Mouse (Mus musculus) liver, embryonic 14.5 days (tissue): Measurements from ENCODE around the gene Gabrr3. TPM values are rescaled to one million over a fixed set of nuclear protein-coding genes. Genes with fewer than 3 reads are reported as not detected.

Source experiments
- ATAC-seq: fragments of 200-750 bp; cut with Nextera tagmentation; 2 replicates; pipeline ENCODE4 v1.8.0; 2017; ENCODE audit warnings: moderate number of reproducible peaks, mild to moderate bottlenecking, moderate library complexity; ENCODE audit not compliant: insufficient read depth
- DNase-seq, 3 experiments: peaks; one replicate each; pipeline ENCODE4 v3.0.0-alpha.2; 2012 to 2013; ENCODE audit warnings: low read depth in 3 of 3, low spot score in 3 of 3
- H3K27ac ChIP-seq: fragments of 300-500 bp; sonication (generic); 2 replicates; pipeline ENCODE4 v1.5.1; 2014; ENCODE audit warnings: moderate library complexity, mild to moderate bottlenecking, control low read depth, inconsistent platforms
- H3K27me3 ChIP-seq: fragments of 300-500 bp; sonication (generic); 2 replicates; pipeline ENCODE4 v1.6.1; 2014; ENCODE audit warnings: mild to moderate bottlenecking, low read length, moderate library complexity; ENCODE audit not compliant: control insufficient read depth, insufficient read depth
- H3K36me3 ChIP-seq: fragments of 300-500 bp; sonication (generic); replicated peaks from 2 replicates; pipeline ENCODE4 v1.6.1; 2014; ENCODE audit warnings: low read depth; ENCODE audit not compliant: control insufficient read depth, insufficient read depth
- H3K4me1 ChIP-seq, 2 experiments: fragments of 200-500 bp in 1 of 2; fragments of 300-500 bp in 1 of 2; sonication (generic) in 1 of 2; replicated peaks; 2 replicates each; pipeline ENCODE4 v1.6.1; 2012 to 2014; ENCODE audit warnings: antibody characterized with exemption in 1 of 2, inconsistent platforms in 1 of 2, low read length in 1 of 2; ENCODE audit not compliant: control insufficient read depth in 2 of 2, insufficient read depth in 2 of 2
- H3K4me2 ChIP-seq: fragments of 300-500 bp; sonication (generic); 2 replicates; pipeline ENCODE4 v1.6.1; 2014; ENCODE audit warnings: low read depth, mild to moderate bottlenecking, control low read depth, moderate library complexity
- H3K4me3 ChIP-seq, 2 experiments: fragments of 200-500 bp in 1 of 2; fragments of 300-500 bp in 1 of 2; sonication (generic) in 1 of 2; 2 replicates each; pipeline ENCODE4 v1.5.1; 2012 to 2014; ENCODE audit warnings: low read depth in 2 of 2, low read length in 2 of 2, mild to moderate bottlenecking in 2 of 2, control low read depth in 1 of 2, inconsistent platforms in 1 of 2, moderate library complexity in 1 of 2; ENCODE audit not compliant: insufficient read depth in 1 of 2
- H3K9ac ChIP-seq: fragments of 300-500 bp; sonication (generic); replicated peaks from 2 replicates; pipeline ENCODE4 v1.6.1; 2014; ENCODE audit warnings: mild to moderate bottlenecking, control low read depth, moderate library complexity
- H3K9me3 ChIP-seq: fragments of 300-500 bp; sonication (generic); 2 replicates; pipeline ENCODE4 v1.6.1; 2016; ENCODE audit warnings: low read length, mixed read lengths; ENCODE audit not compliant: control insufficient read depth
- CTCF ChIP-seq: IDR thresholded peaks from 2 replicates; pipeline ENCODE4 v1.5.1; 2016; ENCODE audit warnings: antibody characterized with exemption, low read depth, control low read depth
- EP300 ChIP-seq: IDR thresholded peaks from 2 replicates; pipeline ENCODE4 v1.6.1; 2016; ENCODE audit warnings: antibody characterized with exemption, low read depth
- WGBS: fragments of 180-500 bp; shearing (Covaris S2); extraction: QIAGEN DNeasy Blood & Tissue Kit; methylation state at CpG from one replicate; pipeline ENCODE4 v1.1.7; 2014; ENCODE audit not compliant: insufficient replicate concordance; 5-methylcytosine and 5-hydroxymethylcytosine counted together
- polyA plus RNA-seq, 2 experiments: library from polyadenylated mRNA; depleted of rRNA in 1 of 2; stranded (reverse) in 1 of 2; unstranded in 1 of 2; fragments of >200 nt; fragmentation: Nextera tagmentation in 1 of 2; extraction: Ambion mirVana in 1 of 2; gene quantifications; 2 replicates each; pipeline versions ENCODE4 v1.2.1 to v1.2.3; 2012 to 2014

Gabrr3 gene
- polyA plus RNA-seq, 2 experiments = not detected

DNA sequence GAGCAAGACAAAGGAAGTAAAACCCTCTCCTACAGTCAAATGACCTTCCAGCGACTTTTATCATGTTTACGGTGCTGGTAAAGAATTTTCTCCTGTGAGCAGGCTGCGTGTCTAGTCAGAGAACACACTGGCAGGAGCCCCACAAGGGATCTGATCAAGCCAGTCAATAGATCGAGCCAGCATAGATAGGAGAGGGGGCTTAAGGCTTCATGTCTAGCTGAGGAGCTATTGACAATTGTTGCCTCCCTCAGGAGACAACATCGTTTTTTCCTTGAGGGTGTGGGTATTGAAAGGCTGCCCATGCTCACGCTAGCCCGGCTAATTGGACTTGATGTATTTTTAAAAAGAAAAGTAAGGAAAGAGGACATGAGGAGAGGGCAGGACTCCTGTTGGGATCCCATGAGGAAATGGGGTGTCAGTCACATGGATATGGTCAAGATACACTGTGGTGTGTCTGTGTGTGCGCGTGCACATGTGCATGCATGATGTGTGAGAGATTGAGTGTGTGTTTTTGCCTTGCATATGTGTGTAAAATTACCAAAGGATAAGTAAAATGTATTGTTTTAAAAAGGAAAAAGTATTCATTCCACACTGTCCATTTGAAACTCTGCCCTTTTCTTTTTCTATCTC is 13.2 kb downstream of the Gabrr3 start:
- H3K9me3 ChIP-seq = no peaks in the 10 kb centered on the region
- H3K36me3 ChIP-seq = no peaks in the 10 kb centered on the region
- DNase-seq (no peak), ATAC-seq (no peak)
- no peaks in the 10 kb centered on the region for H3K4me1 ChIP-seq
- H3K27ac ChIP-seq = no peak overlapping the region
- no peak for TF ChIP-seq CTCF
- no peak for TF ChIP-seq EP300
- no peaks in the 10 kb centered on the region for H3K27me3 ChIP-seq
- WGBS = 44% methylated on average over 9 of the region's 9 CpGs
- H3K4me2 ChIP-seq = no peak overlapping the region
- no peak overlapping the region for H3K4me3 ChIP-seq
- H3K9ac ChIP-seq = no peak overlapping the region

DNA sequence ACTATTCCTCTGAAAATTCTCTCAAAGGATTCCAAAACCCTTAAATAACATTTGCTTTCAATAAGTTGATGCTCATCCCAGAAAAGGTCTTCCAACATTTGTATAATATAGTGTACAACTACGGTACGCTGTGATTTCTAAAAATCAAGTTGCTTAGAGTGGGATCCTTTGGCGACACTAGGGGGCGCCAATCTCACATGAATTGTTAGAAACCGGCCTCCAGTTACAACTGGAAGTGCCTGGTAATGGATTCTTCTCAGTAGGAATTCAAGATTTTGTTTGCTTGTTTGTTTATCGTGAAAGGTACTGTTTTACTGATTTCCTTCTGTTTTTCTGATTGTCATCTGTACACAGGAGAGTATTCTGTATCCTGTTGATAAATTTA is 13.7 kb downstream of the Gabrr3 start:
- Histone ChIP-seq H3K4me1 (no peaks in the 10 kb centered on the region), H3K4me3 (no peak overlapping the region), H3K27me3 (no peaks in the 10 kb centered on the region), H3K36me3 (no peaks in the 10 kb centered on the region), H3K27ac (no peak overlapping the region), H3K4me2 (no peak overlapping the region), H3K9me3 (no peaks in the 10 kb centered on the region), H3K9ac (no peak overlapping the region)
- TF ChIP-seq EP300 (no peak), CTCF (peak; percentile 67)
- peak; percentile 30 to 31 (median 31) for DNase-seq
- WGBS = 16% methylated on average over 6 of the region's 6 CpGs
- no peak for ATAC-seq

DNA sequence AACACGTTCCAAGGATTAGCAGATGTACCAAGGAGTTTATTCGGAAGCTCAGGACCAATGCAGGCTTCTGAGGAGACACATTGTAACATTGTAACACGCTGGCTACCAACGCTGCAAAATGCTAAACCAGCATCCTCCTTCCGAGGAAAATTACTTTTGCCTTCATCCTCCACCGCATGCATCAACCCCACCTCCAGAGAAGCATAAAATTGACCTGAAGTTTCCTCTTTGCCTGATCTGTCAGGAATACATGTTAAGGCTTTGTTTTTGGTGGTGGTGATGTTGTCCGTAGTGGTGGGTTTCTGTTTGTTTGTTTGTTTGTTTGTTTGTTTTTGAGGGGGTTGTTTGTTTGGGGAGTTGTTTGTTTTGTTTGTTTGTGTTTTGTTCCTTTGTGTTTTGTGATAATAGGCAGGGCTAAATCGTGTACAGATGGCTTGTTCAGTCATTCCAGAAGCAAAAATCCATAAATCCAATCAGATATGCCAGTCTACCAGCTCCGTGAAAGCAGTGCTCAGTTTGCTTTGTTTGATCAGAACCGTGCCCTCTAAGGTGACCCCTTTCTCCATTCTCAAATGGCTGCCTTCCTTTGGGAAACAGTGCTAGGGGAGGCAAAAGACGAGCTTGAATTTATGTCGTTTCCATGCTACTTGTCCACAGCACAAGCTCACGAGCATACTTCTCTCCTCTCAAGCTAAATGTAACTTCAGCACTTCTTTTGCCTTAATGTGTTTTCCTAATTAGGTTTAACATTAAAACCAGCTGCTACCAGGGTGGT is 14.6 kb downstream of the Gabrr3 start:
- Histone ChIP-seq H3K27me3 (no peaks in the 10 kb centered on the region), H3K4me1 (no peaks in the 10 kb centered on the region), H3K4me3 (no peak overlapping the region), H3K36me3 (no peaks in the 10 kb centered on the region), H3K27ac (no peak overlapping the region), H3K9ac (no peak overlapping the region), H3K4me2 (no peak overlapping the region), H3K9me3 (no peaks in the 10 kb centered on the region)
- ATAC-seq (no peak), DNase-seq (no peak)
- WGBS = 57% methylated on average over 13 of the region's 13 CpGs
- TF ChIP-seq CTCF (no peak), EP300 (no peak)

DNA sequence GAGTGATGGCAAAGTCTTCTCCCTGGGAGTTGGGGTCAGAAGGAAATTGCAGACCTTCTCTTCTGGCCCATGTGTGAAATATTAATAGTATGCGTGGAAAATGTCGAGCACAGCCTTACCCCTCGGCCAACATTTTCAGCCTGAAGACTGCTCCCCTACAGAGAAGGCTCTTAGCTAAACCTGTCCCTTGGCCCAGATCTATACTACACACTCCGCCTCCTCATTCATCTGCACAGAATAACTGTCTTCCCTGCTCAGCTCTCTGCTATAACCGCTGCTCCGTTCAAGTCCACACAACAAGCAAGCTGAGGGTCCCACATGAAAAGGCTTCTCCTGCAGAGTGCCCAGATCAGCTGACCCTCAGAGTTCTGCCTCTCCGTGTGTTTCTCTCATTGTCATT is 20.8 kb downstream of the Gabrr3 start:
- no peaks in the 10 kb centered on the region for H3K9me3 ChIP-seq
- H3K27me3 ChIP-seq = no peaks in the 10 kb centered on the region
- no peak overlapping the region for H3K4me3 ChIP-seq
- ATAC-seq (no peak), DNase-seq (no peak)
- no peak for TF ChIP-seq EP300
- TF ChIP-seq CTCF = no peak
- WGBS = 59% methylated on average over 7 of the region's 7 CpGs
- H3K9ac ChIP-seq = no peak overlapping the region
- no peaks in the 10 kb centered on the region for H3K36me3 ChIP-seq
- H3K4me2 ChIP-seq = no peak overlapping the region
- H3K27ac ChIP-seq = no peak overlapping the region
- H3K4me1 ChIP-seq = no peaks in the 10 kb centered on the region

DNA sequence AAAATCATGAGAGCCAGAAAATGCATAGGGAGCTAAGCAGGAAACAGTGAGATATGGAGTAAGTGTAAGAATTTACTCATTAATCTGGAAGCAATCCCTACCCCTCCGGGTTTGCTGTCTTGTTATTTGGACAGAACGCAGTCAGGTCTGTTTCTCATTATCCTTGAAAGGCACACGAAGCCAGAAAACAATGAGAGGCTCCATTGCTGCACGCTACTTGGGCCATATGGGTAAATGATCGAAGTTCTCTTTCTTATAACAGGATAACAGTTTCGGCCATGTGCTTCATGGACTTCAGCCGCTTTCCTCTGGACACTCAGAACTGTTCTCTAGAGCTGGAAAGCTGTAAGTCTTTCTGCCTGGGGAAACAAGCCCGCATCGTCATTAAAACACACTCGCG is 26.0 kb downstream of the Gabrr3 start:
- DNase-seq (no peak), ATAC-seq (no peak)
- Histone ChIP-seq H3K9me3 (no peaks in the 10 kb centered on the region), H3K4me3 (no peak overlapping the region), H3K36me3 (no peaks in the 10 kb centered on the region), H3K27ac (no peak overlapping the region), H3K4me2 (no peak overlapping the region), H3K4me1 (no peaks in the 10 kb centered on the region), H3K9ac (no peak overlapping the region), H3K27me3 (no peaks in the 10 kb centered on the region)
- no peak for TF ChIP-seq CTCF
- no peak for TF ChIP-seq EP300
- WGBS = 69% methylated on average over 11 of the region's 11 CpGs
